Mouse (Mus musculus): ENCODE measurements around the gene Mei1. TPM values are rescaled to one million over a fixed set of nuclear protein-coding genes. Genes with fewer than 3 reads are reported as not detected.
"Not testable (repeated sequence)": the region's sequence is repeated elsewhere in the genome, so short reads cannot be mapped to it uniquely, and the experiment has no call there.

Gene Mei1
- polyA plus RNA-seq, 1 experiment from 2014 or later, result not detected

DNA sequence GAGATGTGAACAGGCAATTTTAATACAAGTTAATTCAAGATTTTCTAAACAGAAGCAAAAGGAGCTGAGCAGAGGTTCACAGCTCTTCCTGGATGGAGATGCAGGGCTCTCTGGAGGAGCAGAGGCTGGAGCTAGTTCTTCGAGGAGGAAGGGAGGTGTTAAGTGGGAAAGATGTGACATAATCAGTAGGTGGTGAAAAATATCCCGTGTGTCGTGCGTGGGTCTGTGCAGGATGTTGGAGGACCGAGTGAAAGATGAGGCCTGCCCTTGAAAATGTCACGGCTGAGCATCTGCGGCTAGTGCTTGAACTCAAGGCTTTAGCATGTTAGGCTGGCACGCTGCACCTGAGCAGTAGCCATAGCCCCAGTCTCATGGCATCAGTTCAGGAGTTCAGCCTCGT lies 15.8 kb downstream of the Mei1 start:
- Histone ChIP-seq H3K9ac (replicated peaks) (no peak overlapping the region), H3K27me3 (peaks cover 10% of the 10 kb centered on the region; the same call in 1 of the 2 replicates), H3K4me2 (no peak overlapping the region), H3K36me3 (no peaks in the 10 kb centered on the region), H3K4me3 (replicated peaks) (no peak overlapping the region), H3K4me1 (replicated peaks) (peaks cover 4% of the 10 kb centered on the region; the same call in 1 of the 2 replicates), H3K27ac (no peak overlapping the region), H3K9me3 (no peaks in the 10 kb centered on the region)
- ATAC-seq (ENCODE audit: insufficient number of reproducible peaks, insufficient read depth, low FRiP score, low TSS enrichment, low read depth), result no peak
- WGBS, result 81% methylated on average over 9 of the region's 9 CpGs

DNA sequence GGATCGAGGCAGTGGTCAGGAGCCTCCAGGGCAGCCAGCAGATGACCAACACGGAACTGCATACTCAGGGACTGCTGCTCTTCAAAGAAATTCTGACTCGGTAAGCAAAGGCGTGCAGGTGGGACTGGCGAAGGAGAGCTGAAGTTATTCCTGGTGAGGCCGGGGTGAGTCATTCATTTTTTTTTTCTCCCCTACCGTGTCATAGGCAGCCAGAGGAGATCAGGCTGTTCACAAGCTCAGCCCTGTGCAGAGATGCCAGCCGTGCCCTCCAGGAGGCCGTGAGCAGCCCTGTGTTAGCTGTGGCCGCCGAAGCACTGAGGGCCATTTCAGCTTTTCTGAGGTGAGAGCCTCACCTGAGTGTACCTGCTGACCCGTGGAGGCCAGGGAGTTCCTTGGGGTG lies 16.3 kb downstream of the Mei1 start:
- H3K9ac ChIP-seq (replicated peaks), result no peak overlapping the region
- no peaks in the 10 kb centered on the region for H3K36me3 ChIP-seq
- no peak overlapping the region for H3K27ac ChIP-seq
- peaks cover 12% of the 10 kb centered on the region for H3K27me3 ChIP-seq
- H3K4me3 ChIP-seq (replicated peaks), result no peak overlapping the region
- ATAC-seq (ENCODE audit: insufficient number of reproducible peaks, insufficient read depth, low FRiP score, low TSS enrichment, low read depth), result no peak
- H3K4me1 ChIP-seq (replicated peaks), result peaks cover 4% of the 10 kb centered on the region; the same call in 1 of the 2 replicates
- no peak overlapping the region for H3K4me2 ChIP-seq
- 79% methylated on average over 12 of the region's 12 CpGs for WGBS
- H3K9me3 ChIP-seq, result no peaks in the 10 kb centered on the region

DNA sequence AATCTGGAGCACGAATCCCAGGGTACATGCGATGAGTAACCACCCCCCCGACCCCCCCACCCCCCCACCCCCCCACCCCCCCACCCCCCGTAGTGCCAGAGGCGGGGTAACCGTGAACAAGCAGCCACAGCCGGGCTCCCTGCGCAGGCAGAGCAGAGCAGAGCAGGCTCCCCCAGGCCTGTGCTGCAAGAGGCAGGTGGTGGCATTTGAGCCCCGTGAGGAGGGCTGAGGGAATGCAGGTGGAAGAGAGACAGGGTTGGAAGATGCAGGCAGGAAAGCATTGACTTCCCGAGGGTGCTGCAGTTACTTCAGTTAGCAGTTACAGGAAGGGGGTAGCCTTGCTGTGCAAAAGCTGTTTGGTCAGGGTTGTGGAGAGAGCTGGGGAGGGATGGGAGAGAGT lies 17.5 kb downstream of the Mei1 start:
- ATAC-seq (ENCODE audit: insufficient number of reproducible peaks, insufficient read depth, low FRiP score, low TSS enrichment, low read depth), result no peak
- H3K27ac ChIP-seq, result no peak overlapping the region
- no peak overlapping the region for H3K4me2 ChIP-seq
- no peaks in the 10 kb centered on the region for H3K36me3 ChIP-seq
- peaks cover 4% of the 10 kb centered on the region; the same call in 1 of the 2 replicates for H3K4me1 ChIP-seq (replicated peaks)
- 18% methylated on average over 10 of the region's 10 CpGs for WGBS
- H3K4me3 ChIP-seq (replicated peaks), result no peak overlapping the region
- H3K9me3 ChIP-seq, result no peaks in the 10 kb centered on the region
- no peak overlapping the region for H3K9ac ChIP-seq (replicated peaks)
- peaks cover 15% of the 10 kb centered on the region for H3K27me3 ChIP-seq

DNA sequence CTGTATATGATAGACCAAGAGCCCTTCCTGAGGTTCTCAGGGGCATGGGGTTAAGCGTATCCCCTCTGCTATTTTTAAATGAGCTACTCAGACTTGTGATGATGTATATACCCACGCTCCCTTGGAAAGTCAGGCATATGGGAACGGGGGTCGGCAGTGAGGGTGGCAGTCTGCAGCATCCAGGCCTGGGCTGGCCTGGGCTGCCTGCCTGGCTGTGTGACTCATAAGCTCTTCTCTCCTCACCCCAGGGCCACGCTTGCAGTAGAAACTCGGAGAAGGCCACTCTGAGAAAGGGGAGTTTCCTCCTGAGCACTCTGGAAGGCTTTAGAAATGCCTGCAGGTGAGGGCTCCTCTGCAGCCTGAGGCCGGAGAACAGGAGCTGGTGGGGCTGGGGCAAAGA lies 21.3 kb downstream of the Mei1 start:
- 77% methylated on average over 7 of the region's 7 CpGs for WGBS
- Histone ChIP-seq H3K4me3 (replicated peaks) (no peak overlapping the region), H3K27ac (no peak overlapping the region)

DNA sequence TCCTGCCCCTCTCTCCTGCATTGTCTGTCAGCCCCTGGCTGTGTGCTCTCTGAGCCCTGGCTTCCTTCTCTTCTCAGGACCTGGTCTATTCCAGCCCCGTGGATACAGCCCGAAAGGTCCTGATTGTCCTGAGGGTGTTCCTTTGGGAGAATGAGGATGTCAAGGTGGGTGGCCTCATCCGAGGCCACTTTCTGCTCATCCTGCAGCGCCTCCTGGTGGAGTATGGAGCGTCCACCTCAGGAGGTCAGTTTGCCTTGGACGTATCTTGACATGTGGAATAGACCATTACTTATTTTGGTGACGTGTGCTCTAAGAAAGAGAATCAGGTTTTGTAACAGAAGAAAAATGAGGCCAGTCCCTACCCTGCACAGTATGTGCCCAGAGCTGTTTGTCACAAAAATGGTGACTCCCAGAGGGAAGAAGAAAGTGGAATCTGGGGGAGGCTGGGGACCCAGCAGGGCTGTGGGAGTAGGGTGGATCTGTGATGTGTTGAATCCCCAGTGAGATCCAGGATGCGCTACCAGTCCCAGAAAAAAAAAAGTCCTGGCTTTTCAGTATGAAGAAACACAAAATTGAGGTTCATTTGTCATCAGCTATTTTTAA lies 37.3 kb downstream of the Mei1 start:
- 0 out of 2 replicates have a peak, but pooled peaks cover 5% of the 10 kb centered on the region for H3K4me1 ChIP-seq (replicated peaks)
- WGBS, result 20% methylated on average over 8 of the region's 8 CpGs
- 0 out of 2 replicates have a peak, but pooled peaks cover 6% of the 10 kb centered on the region for H3K27me3 ChIP-seq
- no peak for ATAC-seq (ENCODE audit: insufficient number of reproducible peaks, insufficient read depth, low FRiP score, low TSS enrichment, low read depth)
- no peaks in the 10 kb centered on the region for H3K9me3 ChIP-seq
- H3K27ac ChIP-seq, result no peak overlapping the region
- H3K4me2 ChIP-seq, result no peak overlapping the region
- no peak overlapping the region for H3K4me3 ChIP-seq (replicated peaks)
- no peaks in the 10 kb centered on the region for H3K36me3 ChIP-seq
- H3K9ac ChIP-seq (replicated peaks), result no peak overlapping the region

More for the DNA sequence above, 21.3 kb downstream of the Mei1 start:
- Histone ChIP-seq H3K4me1 (replicated peaks) (peaks cover 4% of the 10 kb centered on the region; the same call in 1 of the 2 replicates), H3K36me3 (no peaks in the 10 kb centered on the region), H3K9ac (replicated peaks) (no peak overlapping the region), H3K27me3 (peaks cover 18% of the 10 kb centered on the region), H3K4me2 (no peak overlapping the region), H3K9me3 (no peaks in the 10 kb centered on the region)
- ATAC-seq (ENCODE audit: insufficient number of reproducible peaks, insufficient read depth, low FRiP score, low TSS enrichment, low read depth), result no peak

DNA sequence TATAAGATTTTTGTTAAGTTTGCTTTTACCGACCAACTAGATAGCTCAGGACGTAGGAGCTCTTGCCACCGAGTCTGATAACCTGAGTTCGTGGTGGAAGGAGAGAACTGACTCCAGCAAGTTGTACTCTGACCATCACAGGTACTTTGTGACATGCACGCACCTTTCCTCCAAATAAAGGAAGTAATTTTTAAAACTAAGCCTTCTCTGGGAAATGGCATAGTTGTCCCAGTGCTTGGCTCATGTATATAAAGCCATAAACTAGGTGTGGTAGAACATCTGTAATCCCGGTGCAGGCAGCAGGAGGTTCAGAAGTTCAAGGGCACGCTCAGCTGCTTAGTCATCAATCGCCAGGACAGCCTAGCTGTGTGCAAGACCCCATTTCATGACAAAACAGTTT lies 50.7 kb downstream of the Mei1 start:
- Histone ChIP-seq H3K9ac (replicated peaks) (no peak overlapping the region), H3K27ac (no peak overlapping the region), H3K9me3 (no peaks in the 10 kb centered on the region), H3K4me2 (no peak overlapping the region), H3K36me3 (no peaks in the 10 kb centered on the region), H3K4me1 (replicated peaks) (no peaks in the 10 kb centered on the region), H3K27me3 (no peaks in the 10 kb centered on the region), H3K4me3 (replicated peaks) (no peak overlapping the region)
- no peak for ATAC-seq (ENCODE audit: insufficient number of reproducible peaks, insufficient read depth, low FRiP score, low TSS enrichment, low read depth)
- 81% methylated on average over 8 of the region's 8 CpGs for WGBS

DNA sequence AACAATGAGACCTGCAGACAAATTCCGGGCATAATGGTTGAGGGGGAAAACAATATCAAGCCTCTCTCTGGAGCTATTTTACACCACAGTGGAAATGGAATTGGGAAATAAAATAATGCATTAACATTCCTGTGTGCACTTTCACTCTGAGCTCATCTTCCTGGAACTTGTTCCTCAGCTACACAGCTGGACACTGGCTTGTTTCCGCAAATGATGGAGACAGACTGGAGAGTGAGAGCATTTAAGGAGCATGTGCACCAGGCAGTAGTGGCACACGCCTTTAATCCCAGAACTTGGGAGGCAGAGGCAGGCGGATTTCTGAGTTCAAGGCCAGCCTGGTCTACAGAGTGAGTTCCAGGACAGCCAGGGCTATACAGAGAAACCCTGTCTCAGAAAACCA lies 56.9 kb downstream of the Mei1 start:
- H3K9ac ChIP-seq (replicated peaks); ATAC-seq (ENCODE audit: insufficient number of reproducible peaks, insufficient read depth, low FRiP score, low TSS enrichment, low read depth); H3K4me2 ChIP-seq; H3K27ac ChIP-seq; H3K4me3 ChIP-seq (replicated peaks); H3K9me3 ChIP-seq; H3K27me3 ChIP-seq: not testable (repeated sequence)
- peaks cover 18% of the 10 kb centered on the region for H3K36me3 ChIP-seq
- 83% methylated on average over 4 of the region's 4 CpGs for WGBS
- peaks cover 16% of the 10 kb centered on the region for H3K4me1 ChIP-seq (replicated peaks)

DNA sequence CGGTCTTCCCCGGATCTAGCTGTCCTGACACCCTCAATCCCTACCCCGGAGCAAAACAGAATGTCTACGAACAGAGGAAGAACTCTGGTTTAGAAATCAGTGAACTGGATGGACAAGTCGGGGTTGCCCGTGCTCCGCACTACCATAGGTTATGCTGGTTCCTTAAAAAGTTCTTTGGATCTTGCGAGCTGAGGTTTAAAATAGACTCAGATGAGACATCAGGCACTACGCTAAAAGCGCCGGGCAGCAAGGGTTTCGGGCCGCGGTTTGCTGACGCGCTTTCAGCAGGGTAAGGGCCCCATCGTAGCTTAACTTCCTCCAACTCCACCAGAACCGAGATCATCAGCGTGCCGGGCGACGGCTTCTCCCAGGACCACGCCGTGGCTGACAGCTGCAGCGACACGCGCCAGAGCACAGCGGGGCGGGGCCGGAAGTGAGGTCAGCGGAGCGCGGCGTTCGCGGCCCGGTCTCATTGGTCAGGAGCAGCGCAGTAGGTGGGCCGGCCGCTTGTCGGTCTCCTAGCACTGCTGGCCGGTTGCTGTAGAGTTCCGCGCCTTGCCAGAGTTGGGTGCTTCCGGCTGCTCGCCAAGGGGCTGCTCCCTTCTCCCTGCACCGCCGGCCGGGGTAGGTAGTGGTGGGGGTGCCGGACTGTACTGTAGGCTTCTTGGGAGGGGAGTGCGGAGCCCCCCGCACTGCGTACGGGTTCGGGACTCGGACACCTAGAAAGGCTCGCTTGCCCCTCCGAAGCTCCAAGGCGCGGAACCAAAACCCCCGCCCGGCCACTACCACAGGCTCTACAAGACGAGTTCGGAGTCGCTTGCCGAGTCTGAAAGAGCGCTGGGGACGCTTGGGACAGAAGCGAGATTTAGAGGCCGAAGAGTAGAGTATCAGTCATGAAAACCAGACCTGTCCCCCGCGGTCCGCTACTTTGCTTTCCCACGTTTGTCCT lies 57.9 kb downstream of the Mei1 start, which contains the start of gene Ccdc134:
Gene Ccdc134, plus strand, starts transcription at position 497 of the 949 bp plus-strand sequence.
- peak within 1 kb of the TSS; percentile 78 for H3K9ac ChIP-seq (replicated peaks)
- peak within 1 kb of the TSS; percentile 76 for H3K27ac ChIP-seq
- peak within 1 kb of the TSS; percentile 78 for H3K4me3 ChIP-seq (replicated peaks)
- peak; percentile 93 for ATAC-seq (ENCODE audit: insufficient number of reproducible peaks, insufficient read depth, low FRiP score, low TSS enrichment, low read depth)
- H3K4me2 ChIP-seq, result peak within 1 kb of the TSS; percentile 79
- peaks cover 16% of the 10 kb centered on the region for H3K4me1 ChIP-seq (replicated peaks)
- no peaks in the 10 kb centered on the region for H3K9me3 ChIP-seq
- WGBS, result 1% methylated on average over 74 of the region's 74 CpGs
- no peaks in the 10 kb centered on the region for H3K27me3 ChIP-seq
- H3K36me3 ChIP-seq, result peaks cover 19% of the 10 kb centered on the region

DNA sequence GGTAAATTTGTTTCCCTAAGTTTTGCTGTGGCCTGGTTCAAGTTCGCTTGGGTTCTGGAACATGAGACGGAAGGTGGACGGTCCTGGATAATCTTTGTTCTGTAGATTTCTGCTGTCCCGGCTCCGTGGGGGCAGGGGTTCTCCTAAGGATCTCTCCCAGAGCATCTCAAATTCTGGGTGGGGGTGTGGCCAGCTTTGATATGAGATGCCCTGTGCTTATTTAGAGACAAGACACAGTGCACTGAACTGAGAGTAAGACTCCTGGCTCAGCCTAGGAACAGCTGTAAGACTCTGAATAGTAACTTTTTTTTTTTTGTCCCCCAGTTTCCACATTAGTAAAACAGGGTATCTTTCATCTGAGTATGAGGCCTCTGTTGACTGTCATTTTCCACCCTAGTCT lies 58.6 kb downstream of the Mei1 start:
- 0% methylated on average over 5 of the region's 5 CpGs for WGBS
- Histone ChIP-seq H3K27me3 (no peaks in the 10 kb centered on the region), H3K36me3 (peaks cover 23% of the 10 kb centered on the region), H3K9me3 (no peaks in the 10 kb centered on the region), H3K4me1 (replicated peaks) (peaks cover 16% of the 10 kb centered on the region), H3K9ac (replicated peaks) (peak overlapping the region; percentile 78), H3K4me2 (peak overlapping the region; percentile 79), H3K4me3 (replicated peaks) (peak overlapping the region; percentile 78), H3K27ac (no peak overlapping the region)
- no peak for ATAC-seq (ENCODE audit: insufficient number of reproducible peaks, insufficient read depth, low FRiP score, low TSS enrichment, low read depth)

DNA sequence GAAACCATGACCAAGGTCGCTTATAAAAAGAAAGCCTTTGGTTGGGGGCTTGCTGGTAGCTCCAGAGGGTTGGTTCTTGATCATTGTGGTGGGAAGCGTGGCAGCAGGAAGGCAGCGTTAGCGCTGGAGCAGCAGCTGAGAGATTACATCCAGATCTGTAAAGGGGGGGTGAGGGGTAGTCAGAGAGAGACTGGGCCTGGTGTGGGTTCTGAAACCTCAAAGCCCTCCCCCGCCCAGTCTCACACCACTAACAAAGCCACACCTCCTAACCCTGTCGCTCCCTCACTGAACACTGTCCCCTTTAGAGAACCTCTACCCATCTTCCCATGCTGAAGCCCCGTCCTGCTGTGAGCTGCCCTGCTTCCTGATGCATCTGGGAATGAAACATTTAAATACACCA lies 60.8 kb downstream of the Mei1 start:
- Histone ChIP-seq H3K27me3 (no peaks in the 10 kb centered on the region), H3K4me1 (replicated peaks) (peaks cover 16% of the 10 kb centered on the region), H3K36me3 (peaks cover 27% of the 10 kb centered on the region), H3K27ac (no peak overlapping the region), H3K9me3 (no peaks in the 10 kb centered on the region), H3K9ac (replicated peaks) (0 out of 2 replicates have a peak overlapping the region, but pooled peaks have one; percentile 8), H3K4me3 (replicated peaks) (no peak overlapping the region), H3K4me2 (no peak overlapping the region)
- ATAC-seq (ENCODE audit: insufficient number of reproducible peaks, insufficient read depth, low FRiP score, low TSS enrichment, low read depth), result no peak
- WGBS, result 60% methylated on average over 7 of the region's 7 CpGs

DNA sequence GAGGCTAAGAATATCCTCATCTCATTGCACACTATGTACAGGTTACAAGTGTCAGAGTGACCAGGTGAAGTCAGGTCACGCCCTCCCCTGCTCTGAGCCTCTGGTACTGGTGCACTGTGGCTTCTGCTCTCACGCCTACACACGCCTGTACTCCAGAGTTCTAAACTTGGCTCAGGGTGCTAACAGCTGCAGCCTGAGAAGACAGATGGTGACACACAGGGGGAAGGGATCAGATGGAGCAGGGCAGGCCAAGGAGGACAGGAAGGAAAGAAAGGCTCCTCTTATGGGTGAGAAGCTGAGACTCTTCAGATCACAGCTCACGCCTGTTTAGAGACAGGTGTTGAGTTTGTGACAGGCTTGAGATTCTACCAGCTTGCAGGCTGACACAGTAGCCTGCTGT lies 65.6 kb downstream of the Mei1 start:
- Histone ChIP-seq H3K4me2 (no peak overlapping the region), H3K4me3 (replicated peaks) (no peak overlapping the region), H3K36me3 (peaks cover 30% of the 10 kb centered on the region), H3K27ac (no peak overlapping the region), H3K4me1 (replicated peaks) (no peaks in the 10 kb centered on the region; the same call in 1 of the 2 replicates), H3K9me3 (no peaks in the 10 kb centered on the region), H3K27me3 (no peaks in the 10 kb centered on the region), H3K9ac (replicated peaks) (no peak overlapping the region)
- 85% methylated on average over 4 of the region's 4 CpGs for whole genome bisulfite sequencing
- ATAC-seq (ENCODE audit: insufficient number of reproducible peaks, insufficient read depth, low FRiP score, low TSS enrichment, low read depth), result no peak

All from limb, embryonic 12.5 days (tissue).